Mouse (Mus musculus) G1E-ER4 (cell line): ENCODE data around the gene Ccdc169. TPM values are rescaled to one million over a fixed set of nuclear protein-coding genes. Genes with fewer than 3 reads are reported as not detected.

Experiments used
- GATA1 ChIP-seq: IDR thresholded peaks from one replicate; pipeline ENCODE4 v1.8.0; 2012; ENCODE audit warnings: low read length, inconsistent platforms
- polyA plus RNA-seq: library from polyadenylated mRNA; stranded (reverse); fragments of >175 nt; gene quantifications from 2 replicates; pipeline ENCODE4 v1.2.3, GENCODE M21; 2012

Ccdc169 gene
- polyA plus RNA-seq = not detected in 2 replicates

GRCm38 (mm10) chr3:55137039-55137438 is at the start of gene Ccdc169:
Ccdc169 (plus strand) TSS chr3:55137339.
- no peak for TF ChIP-seq GATA1

DNA sequence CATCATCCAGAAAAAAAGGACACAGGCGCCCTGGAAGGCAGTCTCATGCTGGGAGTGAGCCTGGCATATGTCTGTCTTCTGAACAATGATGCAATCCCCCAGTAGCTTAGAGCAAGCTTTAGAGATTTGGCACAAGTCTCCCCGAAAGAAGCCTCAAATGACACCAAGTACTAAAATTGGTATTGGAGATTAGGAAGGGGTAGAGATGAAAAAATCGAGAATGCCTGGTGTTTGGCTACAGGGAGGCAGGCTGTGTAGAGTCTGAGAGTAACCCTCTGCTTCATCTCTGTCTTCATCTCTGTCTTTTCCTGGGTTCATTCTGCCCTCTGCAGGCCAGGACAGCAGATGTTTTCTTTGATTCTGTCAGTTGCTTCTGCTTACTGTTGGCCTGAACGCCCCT is 49.8 kb upstream of the Ccdc169 start:
- TF ChIP-seq GATA1 = no peak

- no peak for TF ChIP-seq GATA1
These were observed 48.8 kb upstream of the Ccdc169 start for GRCm38 (mm10) chr3:55088359-55088758.

- TF ChIP-seq GATA1 = no peak
These were observed 48.3 kb upstream of the Ccdc169 start for GRCm38 (mm10) chr3:55088843-55089242.

DNA sequence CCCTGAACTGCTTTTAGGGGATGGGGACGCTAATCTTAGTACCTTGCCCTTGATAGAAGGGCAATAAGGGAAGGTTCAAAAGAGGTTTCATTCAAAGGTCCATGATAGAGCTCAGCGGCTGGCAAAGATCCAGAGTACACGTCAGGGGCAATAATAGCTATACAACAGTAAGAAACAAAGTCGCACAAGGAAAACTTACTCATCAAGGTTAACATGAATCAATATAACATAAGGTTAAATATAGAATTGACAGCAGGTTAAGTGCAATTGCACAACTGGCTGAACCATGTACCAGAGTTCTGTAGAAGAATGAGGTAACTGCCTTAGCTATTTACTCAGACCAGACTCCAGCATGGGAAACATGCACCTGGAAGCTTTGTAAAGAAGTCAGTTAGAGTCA is 47.8 kb upstream of the Ccdc169 start:
- no peak for TF ChIP-seq GATA1

DNA sequence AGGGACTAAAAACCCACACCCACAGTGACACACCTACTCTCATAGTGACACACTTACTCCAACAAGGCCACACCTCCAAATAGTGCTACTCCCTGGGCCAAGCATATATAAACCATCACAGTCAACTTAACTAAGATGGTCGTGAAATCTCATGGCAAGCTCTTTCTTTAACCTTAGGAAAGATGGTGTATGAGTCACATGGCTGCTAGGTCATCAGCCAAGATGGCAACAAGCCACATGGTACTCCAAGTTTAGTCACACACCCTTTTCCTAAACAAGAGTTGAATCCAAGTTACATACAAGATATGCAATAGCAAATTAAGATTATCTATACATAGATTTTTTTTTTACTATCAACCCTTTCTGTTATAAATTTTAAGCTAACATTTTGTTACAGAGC is 44.0 kb upstream of the Ccdc169 start:
- TF ChIP-seq GATA1 = no peak

GRCm38 (mm10) chr3:55095968-55096654 is 41.0 kb upstream of the Ccdc169 start:
- TF ChIP-seq GATA1 = no peak

DNA sequence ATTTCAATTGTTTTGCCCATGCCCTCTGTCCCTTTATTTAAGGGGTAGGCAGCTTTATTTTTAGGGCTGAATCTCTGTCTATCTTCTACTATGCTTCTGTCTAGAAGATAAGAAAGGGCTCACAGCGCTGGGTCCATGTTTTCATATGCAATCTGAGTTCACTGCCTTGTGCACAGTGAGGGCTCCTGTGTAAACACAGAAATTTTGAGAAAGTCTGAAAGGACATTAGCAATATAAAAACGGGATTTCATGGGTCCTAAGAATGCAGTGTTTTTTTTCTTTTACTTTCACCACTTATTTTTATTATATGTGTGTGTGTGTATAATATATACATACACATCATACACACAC is 40.5 kb upstream of the Ccdc169 start:
- TF ChIP-seq GATA1 = no peak

DNA sequence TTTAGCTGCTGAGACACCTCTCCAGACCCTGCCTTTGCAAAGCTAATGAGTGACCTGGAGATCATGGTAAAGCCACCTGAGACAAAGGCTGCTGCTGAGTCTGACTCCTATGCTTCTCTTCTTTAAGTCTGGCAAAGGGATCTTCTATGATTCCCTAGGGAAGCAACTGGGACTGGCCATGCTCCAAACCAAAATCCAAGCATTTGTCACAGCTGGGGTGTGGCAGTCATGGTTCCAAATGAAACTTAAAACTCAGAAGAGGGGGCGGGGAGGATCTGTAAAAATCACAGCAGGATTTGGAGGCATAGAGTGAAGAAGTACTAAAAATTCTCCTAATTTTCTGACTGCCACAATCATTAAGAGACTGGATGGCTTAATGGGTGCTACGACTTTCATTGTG is 40.0 kb upstream of the Ccdc169 start:
- no peak for TF ChIP-seq GATA1

GRCm38 (mm10) chr3:55098014-55098413 is 39.1 kb upstream of the Ccdc169 start:
- no peak for TF ChIP-seq GATA1

DNA sequence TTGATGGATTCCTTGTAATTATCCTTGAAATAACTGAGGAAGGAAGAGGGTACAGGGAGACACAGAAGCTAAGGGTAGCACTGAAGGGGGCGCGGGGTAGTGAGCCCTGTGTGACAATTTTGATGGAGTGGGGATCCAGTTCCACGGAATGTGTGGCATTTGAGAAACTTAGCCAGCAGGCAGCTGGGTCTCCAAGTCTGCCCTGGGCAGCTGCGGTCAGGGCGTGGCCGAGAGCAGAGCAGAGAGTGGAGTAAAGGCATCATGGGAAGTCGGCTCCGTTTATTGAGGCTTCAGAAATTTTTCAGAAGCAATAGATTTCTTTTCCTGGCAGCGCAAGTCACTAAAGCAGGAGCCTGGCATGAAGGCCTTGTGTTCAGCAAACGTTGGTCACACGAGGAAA is 38.1 kb upstream of the Ccdc169 start:
- no peak for TF ChIP-seq GATA1

DNA sequence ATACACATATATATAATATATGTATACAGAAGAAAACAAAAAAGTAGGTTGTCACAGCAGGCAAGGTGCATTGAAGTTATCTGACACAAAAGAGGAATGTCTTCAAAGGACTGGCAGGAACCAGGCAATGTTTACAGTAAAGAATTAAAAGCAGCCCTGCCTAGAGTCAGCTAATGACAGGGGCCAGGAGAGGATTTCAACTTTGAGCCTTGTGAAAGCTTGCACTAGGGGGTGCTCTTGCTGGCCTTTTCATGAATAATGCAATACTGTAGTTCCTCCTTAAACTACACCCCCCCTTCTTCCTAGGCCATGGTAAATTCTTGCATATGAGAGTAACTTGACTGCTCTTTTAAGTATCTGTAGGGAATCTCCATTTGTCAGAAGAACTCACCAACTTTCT is 36.0 kb upstream of the Ccdc169 start:
- TF ChIP-seq GATA1 = no peak

DNA sequence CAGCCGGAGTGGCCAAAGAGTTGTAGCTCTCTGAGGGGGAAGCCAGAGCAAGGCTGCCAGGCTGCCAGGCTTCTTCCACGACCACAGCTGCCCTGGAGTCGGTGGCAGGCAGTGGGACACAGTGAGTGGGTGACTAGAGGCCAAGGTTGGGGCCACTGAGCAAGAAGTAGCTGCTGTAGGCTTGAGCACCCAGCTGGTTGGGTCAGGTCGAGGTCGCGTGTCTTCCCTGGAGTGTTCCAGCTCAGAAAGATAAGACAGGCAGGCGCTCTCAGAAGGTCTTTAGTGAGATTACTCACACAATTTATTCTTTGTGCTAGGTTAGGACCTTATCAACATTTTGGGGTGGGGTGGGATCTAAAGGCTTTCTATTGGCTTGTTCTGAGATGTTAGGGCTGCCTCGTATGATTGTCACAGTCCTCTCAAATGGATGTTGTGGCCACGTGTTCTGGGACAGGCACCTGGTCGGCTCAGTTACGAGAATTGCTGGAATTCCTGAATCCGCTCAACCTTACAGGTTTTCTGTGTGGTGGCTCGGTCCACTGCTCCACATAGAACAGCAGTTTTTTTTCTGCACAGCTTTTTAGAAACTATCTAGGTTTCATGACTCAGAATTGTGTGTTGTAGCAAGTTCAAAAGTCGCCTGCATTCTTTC is 31.6 kb upstream of the Ccdc169 start:
- no peak for TF ChIP-seq GATA1

DNA sequence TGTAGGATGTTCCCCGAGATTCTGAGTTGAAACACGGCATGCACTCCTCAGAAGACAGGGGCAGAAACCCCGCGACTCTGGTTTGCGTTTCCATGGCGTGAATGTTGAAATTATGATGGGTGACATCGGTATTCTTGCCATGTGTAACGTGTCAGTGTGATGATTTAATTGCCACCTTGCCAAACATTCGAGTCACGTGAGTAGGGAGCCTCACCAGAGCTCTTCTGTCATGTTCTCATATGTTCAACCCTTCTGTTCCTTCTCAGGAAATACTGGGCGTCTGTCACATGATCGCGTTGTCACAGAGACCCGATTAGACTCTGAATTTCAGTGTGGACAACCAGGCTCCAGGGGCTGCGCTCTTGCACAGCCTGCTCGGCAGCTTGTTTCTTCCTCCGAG is 31.1 kb upstream of the Ccdc169 start:
- no peak for TF ChIP-seq GATA1

GRCm38 (mm10) chr3:55109097-55109496 is 28.0 kb upstream of the Ccdc169 start:
- TF ChIP-seq GATA1 = no peak

GRCm38 (mm10) chr3:55111935-55112709 is 25.0 kb upstream of the Ccdc169 start, which contains the start of gene Spg20:
Spg20 (plus strand) TSS chr3:55112108.
- TF ChIP-seq GATA1 = no peak
